Mouse (Mus musculus) left cerebral cortex, adult 11 months (tissue): Measurements from ENCODE around the gene Cenpm.

Experiments
- DNase-seq: peaks from one replicate; pipeline ENCODE4 v3.0.0; 2022; ENCODE audit warnings: low spot score

Cenpm gene

DNA sequence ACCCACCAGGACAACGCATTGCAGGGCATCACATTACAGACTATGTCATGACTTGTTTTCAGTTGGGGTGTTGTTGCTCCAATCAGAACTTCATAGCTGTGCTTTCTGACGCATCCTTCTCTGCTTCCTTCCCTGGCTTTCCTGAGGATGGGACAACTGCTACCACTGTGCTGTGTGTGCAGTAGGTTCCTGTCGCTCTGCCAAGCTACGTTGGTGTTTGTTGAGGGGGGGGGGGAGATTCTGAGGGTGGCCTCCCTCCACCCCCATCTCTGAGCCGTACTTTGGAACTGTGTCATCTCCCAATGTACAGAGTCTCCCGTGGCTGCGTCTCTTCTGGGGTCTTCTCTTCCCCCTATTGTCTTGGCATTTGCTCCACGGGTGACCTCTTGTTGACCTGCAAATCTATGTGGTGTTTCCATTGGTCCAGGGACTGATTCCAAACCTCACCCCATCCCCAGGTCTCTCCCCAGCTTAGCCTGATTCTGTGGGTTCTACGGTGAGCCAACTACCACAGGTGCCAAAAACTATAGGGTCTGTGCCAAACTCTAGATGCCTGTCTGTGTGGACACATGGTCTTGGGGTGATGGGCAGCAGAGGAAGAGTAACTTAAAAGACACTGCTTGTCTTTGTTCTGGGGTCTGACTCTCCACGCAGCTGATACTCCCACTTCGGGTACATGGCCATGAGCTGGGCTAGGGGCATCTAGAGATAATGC is 29.1 kb downstream of the Cenpm start:
- DNase-seq = no peak

DNA sequence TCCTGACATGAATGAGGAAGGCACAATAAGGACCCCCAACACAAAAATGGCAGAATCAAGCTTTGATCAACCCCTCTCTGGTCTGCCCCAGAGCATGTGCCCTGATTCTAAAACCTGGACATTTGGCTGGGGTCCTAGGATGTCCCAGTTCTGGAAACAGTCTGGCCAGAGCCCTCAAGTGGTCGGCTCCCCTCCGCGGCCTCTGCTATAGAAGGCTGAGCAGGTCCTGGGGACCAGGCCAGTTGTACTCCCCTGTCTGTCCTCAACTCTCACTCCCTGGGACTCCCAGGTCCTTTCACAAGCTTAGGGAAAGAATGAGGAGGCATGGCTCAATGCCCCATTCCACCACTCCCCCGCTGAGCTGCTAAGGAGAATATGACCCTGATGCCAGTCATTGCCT is 31.3 kb downstream of the Cenpm start:
- DNase-seq = no peak

- DNase-seq = no peak
Measured at GRCm38 (mm10) chr15:82212752-82213063, 31.8 kb downstream of the Cenpm start, which contains the start of gene Shisa8. Gene Shisa8 (minus strand): TSS chr15:82212815.

- no peak for DNase-seq
Measured at GRCm38 (mm10) chr15:82211911-82212751, 32.4 kb downstream of the Cenpm start.

- DNase-seq = no peak
Measured at GRCm38 (mm10) chr15:82211281-82211680, 33.3 kb downstream of the Cenpm start.

GRCm38 (mm10) chr15:82210801-82211200 is 33.7 kb downstream of the Cenpm start:
- DNase-seq = no peak

DNA sequence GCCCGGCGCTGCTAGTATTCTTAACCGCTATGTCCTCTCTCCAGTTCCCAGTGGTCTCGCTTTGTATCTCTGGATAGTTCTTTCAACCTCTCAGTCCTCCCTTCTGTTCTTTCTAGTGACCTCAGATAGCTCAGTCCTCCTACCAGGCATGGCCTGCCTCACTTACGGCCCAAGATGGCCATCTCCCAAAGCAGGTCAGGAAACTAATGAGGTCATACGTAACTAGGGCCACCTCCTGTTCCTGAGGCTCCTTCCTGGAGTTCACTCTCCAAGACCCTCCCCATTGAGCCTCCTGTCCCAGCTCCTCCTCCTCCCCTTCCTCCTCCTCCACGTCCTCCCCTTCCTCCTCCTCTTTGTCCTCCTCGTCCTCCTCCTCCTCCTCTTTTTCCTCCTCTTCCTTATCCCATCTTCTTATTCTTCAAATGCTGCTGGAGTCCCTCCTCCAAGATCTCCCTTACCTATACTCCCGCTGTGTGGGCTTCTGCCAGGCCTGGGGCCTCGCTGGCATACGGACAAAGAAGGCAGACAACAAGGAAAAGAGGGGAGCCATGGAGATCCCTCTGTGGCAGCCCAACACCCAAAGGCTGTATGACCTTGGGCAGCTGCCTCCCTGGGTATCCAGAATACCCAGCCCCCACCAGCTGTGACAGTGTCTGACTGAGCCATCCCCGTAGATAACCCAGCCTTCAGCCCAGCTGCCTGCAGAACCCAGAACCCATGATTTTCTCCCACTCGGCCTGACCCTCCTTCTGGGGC is 35.1 kb downstream of the Cenpm start:
- no peak for DNase-seq

- no peak for DNase-seq
Measured at GRCm38 (mm10) chr15:82208307-82208706, 36.2 kb downstream of the Cenpm start.

DNA sequence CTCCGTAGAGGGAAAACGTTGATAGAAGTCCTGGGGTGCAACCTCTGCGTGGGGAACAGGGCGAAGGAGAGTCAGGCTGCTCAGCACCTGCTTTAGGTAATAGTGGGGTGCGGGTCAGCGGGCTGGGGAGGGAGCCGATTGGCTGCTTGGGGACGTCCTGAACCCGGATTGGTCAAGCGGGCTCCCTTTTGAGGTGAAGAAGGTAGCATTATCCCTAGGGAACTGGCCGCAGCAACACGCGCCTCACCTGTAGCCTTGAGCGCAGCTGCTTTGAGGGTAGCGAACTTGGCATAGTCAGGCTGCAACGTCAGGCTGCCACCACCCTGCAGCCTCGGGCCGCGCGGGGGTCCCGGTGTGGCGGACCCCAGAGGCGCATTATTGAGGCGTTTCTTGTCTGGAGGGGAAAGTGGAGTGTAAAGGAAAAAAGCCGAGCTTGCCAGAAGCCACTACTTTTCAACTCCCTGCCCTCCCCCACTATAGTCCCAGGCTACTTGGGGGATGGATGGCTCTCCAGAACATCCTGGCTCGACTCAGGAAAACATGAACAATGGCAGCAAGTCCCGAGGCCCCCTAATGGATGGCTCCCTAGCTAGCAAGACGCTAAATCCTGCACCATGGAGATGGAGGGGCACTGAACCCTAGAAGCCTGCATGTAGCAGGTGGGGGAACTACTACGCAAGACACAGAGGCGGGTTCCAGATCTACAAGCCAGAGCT is 36.9 kb downstream of the Cenpm start:
- no peak for DNase-seq

- no peak for DNase-seq
Measured at GRCm38 (mm10) chr15:82207105-82207459, 37.5 kb downstream of the Cenpm start.

DNA sequence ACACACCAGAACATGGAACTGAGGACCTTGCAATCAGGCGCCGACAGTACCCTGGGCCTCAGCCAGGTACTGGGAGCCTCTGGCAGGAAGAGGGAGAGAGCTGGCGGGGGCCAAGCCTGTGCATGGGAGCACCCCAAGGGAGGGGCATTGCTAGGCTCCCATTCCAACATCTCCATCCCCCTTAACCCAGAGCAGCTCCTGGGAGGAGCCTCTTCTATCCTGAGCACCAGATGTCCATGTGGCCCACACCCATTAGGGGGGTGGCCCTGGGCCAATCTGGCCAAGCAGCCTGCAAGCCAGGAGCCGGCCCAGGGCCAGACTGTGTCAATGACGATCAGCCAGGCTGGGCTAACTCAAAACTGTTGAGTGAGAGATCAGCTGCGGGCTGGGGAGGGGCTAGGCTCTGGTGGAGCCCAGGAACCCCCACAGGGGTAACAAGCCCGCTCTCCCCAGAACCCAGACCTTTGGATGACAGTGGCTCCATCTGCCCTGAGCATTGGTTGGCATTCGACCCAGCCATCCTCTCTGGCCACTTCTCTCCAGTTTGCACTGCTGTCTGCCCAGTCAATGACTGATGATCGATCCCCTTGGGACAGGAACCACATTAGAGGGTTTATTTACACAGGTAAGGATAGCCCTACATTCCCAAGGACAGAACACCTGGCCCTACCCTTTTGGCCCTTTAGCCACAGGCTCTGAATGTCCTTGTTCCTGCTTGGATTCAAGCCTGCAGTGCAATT is 38.0 kb downstream of the Cenpm start:
- DNase-seq = no peak

GRCm38 (mm10) chr15:82204680-82205371 is 39.7 kb downstream of the Cenpm start:
- DNase-seq = no peak

- no peak for DNase-seq
Measured at GRCm38 (mm10) chr15:82203611-82204351, 40.8 kb downstream of the Cenpm start.

DNA sequence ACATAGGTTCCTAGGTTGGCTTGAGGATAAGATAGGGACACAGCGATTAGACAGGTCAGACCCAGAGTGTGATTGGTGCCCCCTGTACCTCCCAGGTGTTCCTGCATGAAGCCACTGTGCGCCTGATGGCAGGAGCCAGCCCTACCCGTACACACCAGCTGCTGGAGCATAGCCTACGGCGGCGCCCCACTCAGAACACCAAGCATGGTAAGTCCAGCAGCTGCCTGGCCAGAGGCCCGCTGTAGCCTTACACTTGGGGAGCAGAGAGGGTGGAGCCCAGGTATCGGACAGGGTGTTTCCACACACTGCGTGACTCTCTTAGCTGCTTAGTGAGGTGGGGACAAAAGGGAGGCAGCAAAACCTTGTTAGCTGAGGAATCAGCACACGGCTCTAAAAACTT is 41.5 kb downstream of the Cenpm start:
- no peak for DNase-seq

GRCm38 (mm10) chr15:82202086-82202485 is 42.5 kb downstream of the Cenpm start:
- DNase-seq = no peak

DNA sequence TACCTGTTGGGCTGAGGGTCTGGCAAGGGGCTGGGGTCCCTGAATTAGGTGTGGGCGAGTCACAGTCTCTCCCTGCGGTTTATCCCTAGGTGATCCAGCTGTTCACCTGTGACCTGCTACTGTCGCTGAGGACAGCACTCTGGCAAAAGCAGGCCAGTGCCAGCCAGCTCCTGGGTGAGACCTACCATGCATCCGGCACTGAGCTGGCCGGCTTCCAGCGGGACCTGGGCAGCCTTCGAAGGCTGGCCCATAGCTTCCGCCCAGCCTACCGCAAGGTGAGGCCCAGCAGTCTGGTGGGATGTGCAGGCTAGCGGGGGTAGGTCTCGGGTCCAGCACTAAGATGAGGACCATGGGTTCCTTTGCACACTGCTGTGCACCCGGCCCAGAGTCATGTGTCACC is 45.0 kb downstream of the Cenpm start:
- no peak for DNase-seq

DNA sequence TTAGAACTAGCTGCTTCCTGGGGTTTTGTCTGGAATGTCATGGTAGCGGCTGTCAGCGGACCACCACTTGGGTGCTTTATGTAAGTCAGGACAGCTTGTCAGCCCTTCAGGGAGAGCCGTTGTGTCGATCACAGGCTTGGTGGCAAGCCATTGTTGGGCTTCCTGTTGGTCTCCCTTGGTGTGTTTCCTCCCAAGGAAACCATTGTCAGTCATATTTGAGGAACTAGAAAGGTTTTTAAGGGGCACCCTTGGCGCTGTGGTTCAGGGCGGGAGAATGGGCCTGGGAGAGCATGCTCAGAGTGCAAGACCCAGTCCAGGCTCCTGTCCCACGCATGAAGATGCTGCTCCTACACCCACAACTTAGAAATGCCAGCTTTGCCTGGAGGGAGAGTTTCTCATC is 46.2 kb downstream of the Cenpm start:
- DNase-seq = no peak

GRCm38 (mm10) chr15:82197937-82198336 is 46.6 kb downstream of the Cenpm start:
- no peak for DNase-seq

DNA sequence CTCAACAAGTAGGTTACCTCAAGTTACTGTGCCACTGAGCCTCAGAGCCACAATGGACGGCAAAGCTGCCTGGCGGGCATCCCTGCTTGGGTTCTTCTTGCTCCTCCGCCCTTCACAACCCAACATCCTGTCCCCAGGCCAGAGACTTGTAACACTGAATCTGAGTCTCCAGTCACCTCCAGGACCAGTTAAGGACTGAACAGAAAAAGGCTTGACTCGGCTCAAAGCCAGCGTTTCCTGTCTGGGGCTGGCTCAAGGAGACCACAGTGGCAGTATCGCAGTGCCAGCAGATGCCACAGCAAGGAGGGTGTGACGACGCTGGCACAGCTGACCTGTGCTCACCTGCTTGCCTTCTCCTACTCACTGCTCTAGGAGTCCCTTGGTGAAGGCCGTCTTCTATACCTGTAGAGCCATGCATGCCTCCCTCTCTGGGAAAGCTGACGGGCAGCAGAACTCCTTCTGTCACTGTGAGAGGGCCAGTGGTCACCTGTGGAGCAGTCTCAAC is 47.2 kb downstream of the Cenpm start:
- DNase-seq = no peak

DNA sequence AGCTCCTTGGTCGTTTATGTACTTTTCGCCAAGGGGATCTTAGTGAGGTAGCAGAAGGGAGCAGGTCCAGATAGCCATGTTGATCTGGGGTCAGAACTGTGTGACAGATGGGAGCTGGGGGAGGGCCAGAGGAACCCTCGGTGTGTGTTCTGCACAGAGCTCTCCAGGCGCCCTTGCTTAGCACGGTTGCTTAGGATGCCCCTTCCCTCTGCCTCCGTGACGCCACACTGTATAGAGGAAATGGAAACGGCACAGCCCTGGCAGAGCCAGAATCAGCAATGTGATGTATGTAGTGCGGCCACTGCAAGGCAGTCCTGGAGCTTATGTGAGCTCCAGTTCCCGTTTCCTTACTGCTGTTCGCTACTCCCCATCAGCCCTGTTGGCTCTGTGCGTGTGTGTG is 48.2 kb downstream of the Cenpm start:
- DNase-seq = no peak
